Mouse (Mus musculus) lung, postnatal 36 days (tissue): Measurements from ENCODE around the gene Nedd9.
"Not testable (repeated sequence)": the region's sequence is repeated elsewhere in the genome, so short reads cannot be mapped to it uniquely, and the experiment has no call there.

Source experiments
- DNase-seq: peaks from one replicate; pipeline ENCODE4 v3.0.0; 2022; ENCODE audit warnings: mixed read lengths

The Nedd9 gene

GRCm38 (mm10) chr13:41293595-41293994, 193.6 kb downstream of the Nedd9 start:
- DNase-seq, result no peak

GRCm38 (mm10) chr13:41291466-41291974, 195.6 kb downstream of the Nedd9 start:
- no peak for DNase-seq

- no peak for DNase-seq
Observed at GRCm38 (mm10) chr13:41286285-41286684, 200.9 kb downstream of the Nedd9 start.

- no peak for DNase-seq
Observed at GRCm38 (mm10) chr13:41285448-41285847, 201.7 kb downstream of the Nedd9 start.

GRCm38 (mm10) chr13:41283256-41283655, 203.9 kb downstream of the Nedd9 start:
- DNase-seq, result peak; percentile 94

GRCm38 (mm10) chr13:41280696-41281095, 206.5 kb downstream of the Nedd9 start:
- no peak for DNase-seq

- DNase-seq, result no peak
Observed at GRCm38 (mm10) chr13:41273927-41274650, 213.1 kb downstream of the Nedd9 start, which contains the start of gene Gm17364. Gm17364 (minus strand) TSS chr13:41273977.

GRCm38 (mm10) chr13:41267827-41268408, 219.2 kb downstream of the Nedd9 start:
- no peak for DNase-seq

- no peak for DNase-seq
Observed at GRCm38 (mm10) chr13:41263304-41264006, 223.7 kb downstream of the Nedd9 start.

- DNase-seq, result not testable (repeated sequence)
Observed at GRCm38 (mm10) chr13:41261617-41262016, 225.5 kb downstream of the Nedd9 start.
